Mouse (Mus musculus) kidney, postnatal 0 days (tissue): ENCODE measurements at regions not wholly inside any gene's neighbourhood (a gene's known extent, or its start where the extent isn't known, plus 50 kb on each side); places are given as distances from the start of the nearest gene placed in this dataset.

Source experiments
- ATAC-seq: fragments of 200-750 bp; cut with Nextera tagmentation; replicated peaks from 2 replicates; pipeline ENCODE4 v1.8.0; 2017; ENCODE audit warnings: low read depth, moderate number of reproducible peaks, moderate TSS enrichment, moderate library complexity; ENCODE audit not compliant: low FRiP score
- DNase-seq: peaks from one replicate; pipeline ENCODE4 v3.0.0-alpha.2; 2016; ENCODE audit warnings: low spot score
- H3K27ac ChIP-seq: fragments of 300-500 bp; sonication (generic); 2 replicates; pipeline ENCODE4 v1.5.1; 2014; ENCODE audit warnings: mild to moderate bottlenecking
- H3K27me3 ChIP-seq: fragments of 300-500 bp; sonication (generic); 2 replicates; pipeline ENCODE4 v1.6.1; 2014; ENCODE audit warnings: low read length, mixed read lengths; ENCODE audit not compliant: insufficient read depth
- H3K36me3 ChIP-seq: fragments of 300-500 bp; sonication (generic); 2 replicates; pipeline ENCODE4 v1.6.1; 2014; ENCODE audit warnings: low read length, mixed read lengths; ENCODE audit not compliant: insufficient read depth
- H3K4me1 ChIP-seq: fragments of 300-500 bp; sonication (generic); replicated peaks from 2 replicates; pipeline ENCODE4 v1.6.1; 2014; ENCODE audit warnings: antibody characterized with exemption, low read length, mixed read lengths; ENCODE audit not compliant: insufficient read depth
- H3K4me2 ChIP-seq: fragments of 300-500 bp; sonication (generic); 2 replicates; pipeline ENCODE4 v1.6.1; 2014; ENCODE audit warnings: mild to moderate bottlenecking, low read length, moderate library complexity, mixed read lengths
- H3K4me3 ChIP-seq: fragments of 300-500 bp; sonication (generic); replicated peaks from 2 replicates; pipeline ENCODE4 v1.5.1; 2014; ENCODE audit warnings: low read depth, low read length
- H3K9ac ChIP-seq: fragments of 300-500 bp; sonication (generic); 2 replicates; pipeline ENCODE4 v1.6.1; 2014; ENCODE audit warnings: low read depth, low read length
- H3K9me3 ChIP-seq: fragments of 300-500 bp; sonication (generic); replicated peaks from 2 replicates; pipeline ENCODE4 v1.6.1; 2016; ENCODE audit warnings: low read length, inconsistent platforms, mixed read lengths
- CTCF ChIP-seq: IDR thresholded peaks from 2 replicates; pipeline ENCODE4 v1.5.1; 2016; ENCODE audit warnings: antibody characterized with exemption, low read depth, mild to moderate bottlenecking, moderate library complexity
- WGBS: fragments of 180-500 bp; shearing (Covaris S2); extraction: QIAGEN DNeasy Blood & Tissue Kit; methylation state at CpG from one replicate; pipeline ENCODE4 v1.1.7; 2014; 5-methylcytosine and 5-hydroxymethylcytosine counted together

DNA sequence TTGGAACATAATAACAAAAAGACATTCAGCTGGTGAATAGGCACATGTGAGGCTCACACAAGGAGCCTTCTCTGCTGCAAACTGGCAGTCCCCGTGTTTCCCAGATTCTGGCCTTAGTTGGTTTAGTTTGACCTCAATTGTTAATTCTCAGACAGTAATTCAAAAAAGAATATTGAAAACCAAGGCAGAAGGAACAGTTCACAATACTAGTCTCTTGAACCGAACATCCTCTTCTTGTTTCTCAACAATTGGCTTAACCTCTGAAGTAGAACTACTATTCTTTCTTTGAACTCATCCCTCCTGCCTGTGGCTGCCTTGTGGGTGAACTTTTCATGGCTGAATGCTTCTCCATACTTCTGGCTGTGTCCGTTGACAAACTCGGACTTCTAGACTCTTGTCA is 110.4 kb upstream of the Neil3 start:
- Histone ChIP-seq H3K27ac (no peak overlapping the region), H3K4me1 (no peaks in the 10 kb centered on the region), H3K9me3 (no peaks in the 10 kb centered on the region), H3K9ac (no peak overlapping the region), H3K4me3 (no peak overlapping the region), H3K4me2 (no peak overlapping the region), H3K27me3 (no peaks in the 10 kb centered on the region), H3K36me3 (no peaks in the 10 kb centered on the region)
- no peak for TF ChIP-seq CTCF
- ATAC-seq (no peak), DNase-seq (no peak)
- 75% methylated on average over 4 of the region's 4 CpGs for WGBS

DNA sequence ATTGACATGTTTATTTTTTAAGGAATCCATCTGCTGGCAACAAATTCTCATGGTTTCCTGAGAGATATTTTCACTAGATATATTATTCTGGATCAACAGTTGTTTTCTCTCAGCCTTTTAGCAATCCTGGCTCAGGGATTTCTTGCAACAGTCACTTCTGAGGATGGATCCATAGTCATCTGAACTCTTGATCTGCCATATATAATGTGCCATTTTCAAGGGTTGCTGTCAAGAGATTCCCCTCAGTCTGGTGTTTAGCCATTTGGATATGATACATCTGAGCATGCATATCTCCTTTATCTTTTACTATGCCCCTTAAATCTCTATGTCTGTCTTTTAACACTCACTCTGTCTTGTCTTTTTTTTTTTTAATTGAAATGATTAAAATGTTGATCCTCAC is 130.3 kb upstream of the Neil3 start:
- Histone ChIP-seq H3K36me3 (no peaks in the 10 kb centered on the region), H3K27ac (no peak overlapping the region), H3K27me3 (no peaks in the 10 kb centered on the region), H3K4me2 (no peak overlapping the region), H3K9me3 (no peaks in the 10 kb centered on the region), H3K9ac (no peak overlapping the region), H3K4me1 (no peaks in the 10 kb centered on the region), H3K4me3 (no peak overlapping the region)
- no peak for TF ChIP-seq CTCF
- peak; percentile 82 for DNase-seq
- no peak for ATAC-seq

DNA sequence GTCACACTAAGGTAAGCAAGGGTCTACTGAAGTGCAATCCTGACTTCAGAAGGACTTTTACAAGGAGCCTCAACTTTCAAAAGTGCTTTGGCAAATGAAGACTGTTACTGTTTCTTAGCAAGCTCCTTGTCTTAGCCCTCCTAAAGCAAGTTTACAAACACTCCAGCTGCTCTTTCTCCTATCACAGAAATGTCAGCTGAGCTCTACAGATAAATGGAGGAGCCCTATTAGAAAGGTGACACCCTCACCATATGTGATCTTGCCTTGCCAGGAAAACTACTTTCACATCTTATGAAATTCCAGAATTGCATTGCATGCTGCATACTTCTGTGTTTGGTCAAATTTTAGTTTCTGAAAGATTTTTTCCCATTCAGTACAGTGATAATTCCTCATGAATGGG is 136.6 kb upstream of the Neil3 start:
- no peaks in the 10 kb centered on the region for H3K27me3 ChIP-seq
- no peak overlapping the region for H3K9ac ChIP-seq
- no peaks in the 10 kb centered on the region for H3K4me1 ChIP-seq
- TF ChIP-seq CTCF: no peak
- no peak overlapping the region for H3K4me2 ChIP-seq
- ATAC-seq: no peak
- DNase-seq: no peak
- no peak overlapping the region for H3K27ac ChIP-seq
- H3K4me3 ChIP-seq: no peak overlapping the region
- H3K36me3 ChIP-seq: no peaks in the 10 kb centered on the region
- H3K9me3 ChIP-seq: no peaks in the 10 kb centered on the region

DNA sequence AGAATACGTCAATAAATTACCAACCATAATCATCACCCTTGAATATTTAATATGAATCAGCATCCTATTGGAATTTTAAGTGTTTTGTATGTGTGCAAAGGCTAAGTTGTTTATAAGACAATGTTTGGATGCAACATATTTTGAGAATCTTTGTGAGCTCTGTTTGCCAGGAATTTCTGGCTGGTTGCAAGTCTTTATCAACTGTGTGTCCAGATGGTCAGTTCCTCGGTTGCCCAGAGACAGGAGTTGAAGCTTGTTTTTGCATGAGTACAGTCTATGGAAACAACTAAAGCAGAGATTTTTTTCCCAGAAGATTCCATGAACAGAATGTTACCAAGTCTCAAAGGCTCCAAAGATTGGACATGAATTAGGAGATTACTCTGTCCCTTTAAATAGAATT is 142.0 kb upstream of the Neil3 start:
- H3K36me3 ChIP-seq: no peaks in the 10 kb centered on the region
- no peaks in the 10 kb centered on the region for H3K27me3 ChIP-seq
- no peaks in the 10 kb centered on the region for H3K9me3 ChIP-seq
- no peak overlapping the region for H3K4me3 ChIP-seq
- ATAC-seq: no peak
- no peaks in the 10 kb centered on the region for H3K4me1 ChIP-seq
- H3K9ac ChIP-seq: no peak overlapping the region
- WGBS: 87% methylated on average over 2 of the region's 2 CpGs
- DNase-seq: no peak
- H3K4me2 ChIP-seq: no peak overlapping the region
- no peak overlapping the region for H3K27ac ChIP-seq
- no peak for TF ChIP-seq CTCF

DNA sequence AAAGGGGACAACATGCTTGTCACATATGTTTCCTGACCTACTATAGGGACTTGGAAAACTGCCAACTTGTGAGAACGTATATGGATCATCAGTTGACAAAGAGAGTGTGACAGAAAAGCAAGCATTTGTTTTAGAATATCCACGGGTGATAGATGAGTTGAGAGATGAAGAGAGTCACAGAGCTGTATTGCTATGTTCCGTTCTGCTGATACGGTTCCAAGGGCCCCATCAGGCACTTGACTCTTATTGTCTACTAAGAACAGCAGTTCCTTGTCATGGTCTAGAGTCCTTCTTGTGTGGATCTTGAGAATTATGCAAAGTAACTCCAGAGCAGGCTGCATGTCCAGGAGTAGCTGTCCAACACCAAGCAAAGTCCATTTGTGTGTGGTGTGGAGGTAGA is 143.0 kb upstream of the Neil3 start:
- Histone ChIP-seq H3K9ac (no peak overlapping the region), H3K4me3 (no peak overlapping the region), H3K27ac (no peak overlapping the region), H3K4me1 (no peaks in the 10 kb centered on the region), H3K9me3 (no peaks in the 10 kb centered on the region), H3K36me3 (no peaks in the 10 kb centered on the region), H3K4me2 (no peak overlapping the region), H3K27me3 (no peaks in the 10 kb centered on the region)
- TF ChIP-seq CTCF: no peak
- ATAC-seq: no peak
- no peak for DNase-seq
- WGBS: 69% methylated on average over 4 of the region's 4 CpGs

DNA sequence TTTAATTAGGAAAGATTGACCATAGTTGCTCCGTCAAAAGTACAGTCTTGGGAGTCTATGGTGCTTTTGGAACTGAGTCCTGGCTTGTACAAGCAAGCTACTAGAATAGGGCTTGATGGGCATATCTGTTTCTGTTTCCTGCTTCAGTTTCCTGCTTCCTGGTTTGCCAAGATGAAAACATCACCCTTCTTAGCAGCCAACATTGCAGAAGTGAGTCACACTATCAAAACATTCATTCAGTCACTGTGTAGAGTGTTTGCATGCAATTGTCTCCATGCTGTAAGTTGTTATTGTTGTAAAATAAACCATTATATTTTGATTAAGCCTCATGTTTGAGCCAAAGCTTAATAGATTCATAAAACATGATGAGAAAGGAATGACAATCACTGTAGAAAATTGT is 149.3 kb upstream of the Neil3 start:
- Histone ChIP-seq H3K4me1 (no peaks in the 10 kb centered on the region), H3K9me3 (no peaks in the 10 kb centered on the region), H3K9ac (no peak overlapping the region), H3K36me3 (no peaks in the 10 kb centered on the region), H3K4me3 (no peak overlapping the region), H3K4me2 (no peak overlapping the region), H3K27ac (no peak overlapping the region), H3K27me3 (no peaks in the 10 kb centered on the region)
- DNase-seq (no peak), ATAC-seq (no peak)
- 82% methylated on average over 1 of the region's 1 CpGs for WGBS
- TF ChIP-seq CTCF: no peak

DNA sequence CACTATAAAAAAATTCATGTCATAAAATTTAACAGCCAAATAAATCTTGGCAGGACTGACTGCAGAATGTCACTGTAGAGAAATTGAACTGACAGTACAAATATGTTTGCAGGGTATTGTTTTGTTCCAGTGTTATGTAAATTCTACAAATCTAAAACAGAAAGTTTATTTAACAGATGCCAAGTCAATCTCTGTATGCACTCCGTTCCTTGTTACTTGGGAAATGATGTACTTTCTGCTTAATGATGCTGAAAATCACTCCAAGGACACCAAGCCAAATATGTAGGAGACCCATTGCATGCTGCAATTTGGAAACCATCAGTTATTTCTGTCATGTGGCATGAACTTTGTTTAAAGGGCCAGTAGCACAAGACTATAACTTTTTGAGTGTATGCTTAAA is 182.3 kb upstream of the Neil3 start:
- no peaks in the 10 kb centered on the region for H3K9me3 ChIP-seq
- H3K36me3 ChIP-seq: no peaks in the 10 kb centered on the region
- H3K4me3 ChIP-seq: no peak overlapping the region
- H3K4me2 ChIP-seq: no peak overlapping the region
- H3K27ac ChIP-seq: no peak overlapping the region
- no peak for TF ChIP-seq CTCF
- WGBS: 15% methylated on average over 1 of the region's 1 CpGs
- no peaks in the 10 kb centered on the region for H3K4me1 ChIP-seq
- ATAC-seq: no peak
- no peak overlapping the region for H3K9ac ChIP-seq
- no peaks in the 10 kb centered on the region for H3K27me3 ChIP-seq
- peak; percentile 40 for DNase-seq
